Mouse (Mus musculus) spleen, adult 2 months (tissue): ENCODE results near the gene Morn4. TPM values are rescaled to one million over a fixed set of nuclear protein-coding genes. Genes with fewer than 3 reads are reported as not detected.

ENCODE experiments used
- DNase-seq, 2 experiments: peaks; one replicate each; pipeline versions ENCODE4 v3.0.0 to v3.0.0-alpha.2; 2012 to 2021; ENCODE audit warnings: low spot score in 2 of 2, low read depth in 1 of 2
- H3K27ac ChIP-seq: fragments of 200-500 bp; 2 replicates; pipeline ENCODE4 v1.5.1; 2012; ENCODE audit warnings: low read length, inconsistent platforms; ENCODE audit not compliant: insufficient read depth
- H3K27me3 ChIP-seq: fragments of 200-500 bp; 2 replicates; pipeline ENCODE4 v1.6.1; 2012; ENCODE audit warnings: mild to moderate bottlenecking, moderate library complexity, low read length, inconsistent platforms; ENCODE audit not compliant: control insufficient read depth, insufficient read depth
- H3K36me3 ChIP-seq: fragments of 200-500 bp; 2 replicates; pipeline ENCODE4 v1.6.1; 2012; ENCODE audit warnings: mild to moderate bottlenecking, low read length, inconsistent platforms; ENCODE audit not compliant: control insufficient read depth, insufficient read depth
- H3K4me1 ChIP-seq: fragments of 200-500 bp; 2 replicates; pipeline ENCODE4 v1.6.1; 2011; ENCODE audit warnings: inconsistent platforms; ENCODE audit not compliant: control insufficient read depth, insufficient read depth, insufficient read length
- H3K4me3 ChIP-seq: fragments of 200-500 bp; 2 replicates; pipeline ENCODE4 v1.5.1; 2011; ENCODE audit warnings: mild to moderate bottlenecking, inconsistent platforms; ENCODE audit not compliant: insufficient read depth, insufficient read length; ENCODE audit errors: extremely low read depth
- CTCF ChIP-seq: fragments of 200-500 bp; IDR thresholded peaks from 2 replicates; pipeline ENCODE4 v1.5.1; 2011; ENCODE audit warnings: mild to moderate bottlenecking, inconsistent platforms; ENCODE audit not compliant: insufficient read depth, insufficient read length, insufficient replicate concordance; ENCODE audit errors: extremely low read depth
- POLR2A ChIP-seq: fragments of 200-500 bp; IDR thresholded peaks from 2 replicates; pipeline ENCODE4 v1.6.1; 2011; ENCODE audit warnings: low read depth, low read length, inconsistent platforms
- WGBS: fragments of 180-500 bp; shearing (Covaris S2); methylation state at CpG from one replicate; pipeline ENCODE4 v1.1.7; 2018; 5-methylcytosine and 5-hydroxymethylcytosine counted together
- polyA plus RNA-seq: library from polyadenylated mRNA; depleted of rRNA; stranded (reverse); fragments of >200 nt; gene quantifications from 2 replicates; pipeline ENCODE4 v1.2.3, GENCODE M21; 2012

Morn4 gene
- polyA plus RNA-seq, 1 experiment, result 1.0 TPM

DNA sequence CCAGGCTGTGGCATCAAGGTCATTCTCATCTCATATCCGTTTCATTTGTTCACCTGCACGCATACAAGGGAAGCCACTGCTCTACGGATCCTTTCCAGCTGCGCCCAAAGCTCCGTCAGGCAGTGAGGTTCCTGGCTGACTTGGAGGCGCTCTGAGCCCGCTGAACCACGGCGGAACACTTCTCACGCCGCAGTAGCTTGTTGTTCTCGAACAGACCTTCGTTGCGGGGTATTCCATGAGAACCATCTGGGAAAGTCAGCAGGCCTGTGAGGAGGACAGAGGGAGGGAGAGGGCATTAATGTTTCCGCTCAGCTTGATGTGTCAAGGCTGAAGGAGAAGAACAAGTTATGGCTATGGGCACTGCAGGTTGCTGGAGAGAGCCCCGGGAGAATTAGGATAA lies 10.2 kb downstream of the Morn4 start:
- WGBS, result 90% methylated on average over 16 of the region's 16 CpGs
- no peak for DNase-seq
- Histone ChIP-seq H3K4me1 (no peaks in the 10 kb centered on the region), H3K27me3 (no peaks in the 10 kb centered on the region), H3K36me3 (no peaks in the 10 kb centered on the region), H3K4me3 (no peak overlapping the region), H3K27ac (no peak overlapping the region)
- TF ChIP-seq POLR2A, result no peak
- TF ChIP-seq CTCF, result no peak

DNA sequence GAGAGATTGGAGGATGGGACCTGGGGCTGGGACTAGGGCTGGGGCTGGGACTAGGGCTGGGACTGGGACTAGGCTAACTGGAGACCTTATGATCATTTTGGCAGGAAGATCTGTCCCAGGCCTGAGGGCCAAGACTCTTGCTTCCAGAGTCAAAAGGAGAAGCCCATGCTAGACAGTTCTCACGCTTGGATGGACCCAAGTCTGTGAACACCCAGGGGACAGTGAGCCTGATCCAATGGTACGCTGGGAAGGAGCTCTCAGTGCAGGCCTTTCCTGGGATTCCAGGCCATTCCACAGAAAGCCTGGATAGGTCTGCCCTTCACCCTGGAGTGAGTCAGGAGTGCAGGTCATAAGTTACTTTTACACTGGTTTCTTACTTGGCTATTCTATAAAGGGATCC lies 11.1 kb downstream of the Morn4 start:
- no peak for DNase-seq
- H3K27ac ChIP-seq, result no peak overlapping the region
- TF ChIP-seq CTCF (no peak), POLR2A (no peak)
- H3K4me3 ChIP-seq, result no peak overlapping the region
- no peaks in the 10 kb centered on the region for H3K4me1 ChIP-seq
- WGBS, result 78% methylated on average over 2 of the region's 2 CpGs
- no peaks in the 10 kb centered on the region for H3K27me3 ChIP-seq
- no peaks in the 10 kb centered on the region for H3K36me3 ChIP-seq

DNA sequence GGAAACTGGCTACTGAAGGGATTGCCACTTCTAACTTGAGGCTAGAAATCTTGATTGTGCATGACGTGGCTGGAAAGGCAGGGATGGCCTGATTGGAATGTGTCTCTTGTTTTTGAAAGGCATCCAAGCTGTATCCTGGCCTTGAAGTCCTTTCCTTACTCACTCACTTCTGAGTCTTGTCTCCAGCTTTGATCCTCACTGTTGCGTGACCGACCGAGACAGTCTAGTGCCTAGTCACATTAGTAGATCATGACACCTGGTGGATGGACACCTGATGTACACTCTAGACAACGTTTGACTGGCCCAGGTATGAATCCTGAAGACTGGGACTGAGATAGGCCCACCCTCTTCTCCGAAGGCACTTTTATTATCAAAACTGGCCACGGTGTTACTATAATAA lies 13.4 kb downstream of the Morn4 start:
- no peaks in the 10 kb centered on the region for H3K4me1 ChIP-seq
- H3K27ac ChIP-seq, result no peak overlapping the region
- WGBS, result 73% methylated on average over 7 of the region's 7 CpGs
- no peaks in the 10 kb centered on the region for H3K36me3 ChIP-seq
- H3K4me3 ChIP-seq, result no peak overlapping the region
- TF ChIP-seq POLR2A (no peak), CTCF (no peak)
- DNase-seq, result no peak
- no peaks in the 10 kb centered on the region for H3K27me3 ChIP-seq

DNA sequence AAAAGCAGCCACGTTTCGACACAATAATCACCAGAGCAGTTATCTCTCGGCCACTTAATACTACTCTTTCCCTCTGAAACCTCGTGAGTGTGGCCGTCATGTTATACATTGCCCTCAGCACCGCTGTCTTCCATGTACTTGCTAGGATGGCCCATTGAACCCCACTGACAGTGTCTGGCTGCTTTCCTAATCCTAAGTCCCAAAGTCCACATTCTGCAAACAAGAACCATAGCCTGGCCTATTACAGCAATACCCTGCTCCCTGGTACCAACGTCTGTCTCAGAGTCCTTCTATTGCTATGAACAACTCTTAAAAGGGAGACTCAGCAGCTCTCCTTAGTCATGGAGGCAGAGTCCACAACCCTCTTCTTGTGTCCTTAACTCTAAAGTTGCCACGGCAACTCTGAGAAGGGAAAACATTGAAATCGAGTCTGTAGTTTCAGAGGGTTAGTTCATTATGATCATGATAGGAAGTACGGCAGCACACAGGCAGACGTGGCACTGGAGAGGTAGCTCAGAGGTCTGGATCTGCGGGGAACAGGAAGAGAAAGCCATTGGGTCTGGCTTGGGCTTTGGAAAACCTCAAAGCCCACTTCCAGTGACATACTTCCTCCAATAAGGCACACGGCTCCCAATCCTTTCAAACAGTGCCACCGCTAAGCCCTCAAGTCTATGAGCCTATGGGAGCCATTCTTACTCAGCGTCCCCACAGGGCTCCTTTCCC lies 14.1 kb downstream of the Morn4 start:
- Histone ChIP-seq H3K4me3 (no peak overlapping the region), H3K27me3 (no peaks in the 10 kb centered on the region), H3K36me3 (no peaks in the 10 kb centered on the region), H3K27ac (no peak overlapping the region), H3K4me1 (no peaks in the 10 kb centered on the region)
- 80% methylated on average over 15 of the region's 15 CpGs for WGBS
- no peak for TF ChIP-seq CTCF
- TF ChIP-seq POLR2A, result no peak
- DNase-seq, result no peak

DNA sequence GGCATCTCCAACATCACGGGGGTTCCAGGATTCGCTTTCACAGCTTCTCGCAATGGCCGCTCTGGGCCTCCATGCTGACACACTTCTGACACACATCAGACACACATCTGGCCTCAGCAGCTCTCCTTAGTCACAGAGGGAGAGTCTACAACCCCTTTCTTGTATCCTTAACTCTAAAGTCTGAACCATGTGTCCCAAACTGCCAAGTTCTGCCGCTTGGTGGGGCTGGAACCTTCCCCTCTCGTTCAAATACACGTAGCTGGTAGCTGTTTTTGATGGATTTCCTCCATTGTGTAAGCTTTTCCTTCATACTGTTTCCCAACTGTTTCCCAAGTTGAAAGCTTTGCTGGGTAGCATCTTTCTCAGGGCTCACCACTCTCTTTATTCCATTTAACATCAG lies 14.9 kb downstream of the Morn4 start:
- Histone ChIP-seq H3K27me3 (no peaks in the 10 kb centered on the region), H3K27ac (no peak overlapping the region), H3K4me1 (no peaks in the 10 kb centered on the region), H3K36me3 (no peaks in the 10 kb centered on the region), H3K4me3 (no peak overlapping the region)
- WGBS, result 87% methylated on average over 7 of the region's 7 CpGs
- TF ChIP-seq POLR2A (no peak), CTCF (no peak)
- no peak for DNase-seq

DNA sequence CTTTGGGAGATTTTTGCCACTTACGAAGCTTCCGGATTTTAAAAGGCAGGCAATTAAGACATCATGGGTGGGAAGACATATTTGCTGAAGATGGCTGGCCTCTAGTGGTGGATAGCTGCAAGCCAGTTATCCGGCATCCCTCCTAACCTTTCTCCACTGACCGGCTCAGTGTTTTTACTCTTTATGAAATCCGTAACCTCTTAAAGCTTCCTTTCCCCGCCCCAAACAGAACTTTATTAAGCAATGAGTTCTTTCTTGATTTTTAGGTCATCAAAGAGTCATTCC lies 17.0 kb downstream of the Morn4 start:
- no peaks in the 10 kb centered on the region for H3K4me1 ChIP-seq
- H3K27me3 ChIP-seq, result no peaks in the 10 kb centered on the region
- no peak overlapping the region for H3K4me3 ChIP-seq
- TF ChIP-seq POLR2A (no peak), CTCF (no peak)
- H3K36me3 ChIP-seq, result no peaks in the 10 kb centered on the region
- no peak for DNase-seq
- WGBS, result 81% methylated on average over 6 of the region's 6 CpGs
- no peak overlapping the region for H3K27ac ChIP-seq

DNA sequence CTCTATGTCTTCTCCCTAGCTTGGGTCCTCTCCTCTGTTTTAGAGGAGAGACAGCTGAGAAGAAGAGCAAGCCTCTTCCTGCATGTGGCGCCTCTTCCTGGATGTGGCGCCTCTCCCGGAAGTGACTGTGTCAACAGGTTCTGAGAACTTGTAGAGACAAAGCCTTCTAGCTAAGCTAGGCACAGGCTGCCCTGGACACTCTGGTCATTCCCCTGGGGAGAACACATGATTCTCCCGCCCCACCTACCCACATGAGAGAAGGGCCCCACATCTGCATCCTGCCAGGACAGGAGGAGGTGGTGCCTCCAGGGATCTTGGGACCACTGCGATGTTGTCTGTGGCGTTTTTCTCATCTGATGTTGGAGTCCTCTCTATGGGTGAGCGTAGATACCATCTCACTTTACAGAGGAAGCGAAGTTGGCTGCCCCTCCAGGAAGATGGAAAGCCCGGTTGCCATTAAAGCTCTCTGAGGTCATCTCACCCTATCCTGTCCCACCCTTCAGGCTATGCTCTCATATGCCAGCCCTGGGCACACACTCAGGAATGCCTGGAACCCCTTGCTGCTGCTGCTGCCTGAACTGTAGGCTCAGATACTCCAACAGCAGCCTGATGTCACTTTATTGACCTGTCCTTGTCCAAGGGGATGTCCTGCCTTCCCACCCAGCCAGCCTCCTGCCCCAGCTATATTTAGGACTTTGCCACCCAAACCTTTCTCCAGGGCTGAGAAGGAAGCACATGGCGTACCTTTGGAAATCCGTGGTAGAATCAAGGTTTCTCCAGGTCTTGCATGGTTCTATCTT lies 17.5 kb downstream of the Morn4 start:
- TF ChIP-seq POLR2A (no peak), CTCF (no peak)
- H3K4me3 ChIP-seq, result no peak overlapping the region
- DNase-seq, result no peak
- H3K27me3 ChIP-seq, result no peaks in the 10 kb centered on the region
- H3K27ac ChIP-seq, result no peak overlapping the region
- H3K36me3 ChIP-seq, result no peaks in the 10 kb centered on the region
- H3K4me1 ChIP-seq, result no peaks in the 10 kb centered on the region
- WGBS, result 60% methylated on average over 11 of the region's 11 CpGs
